Mouse (Mus musculus) small intestine, adult 2 months (tissue): ENCODE results near the gene Taco1. TPM values are rescaled to one million over a fixed set of nuclear protein-coding genes. Genes with fewer than 3 reads are reported as not detected.

Experiments used
- H3K27ac ChIP-seq: fragments of 200-500 bp; 2 replicates; pipeline ENCODE4 v1.5.1; 2012; ENCODE audit warnings: low read depth, low read length, control low read depth, inconsistent platforms; ENCODE audit not compliant: insufficient read depth
- H3K27me3 ChIP-seq: fragments of 200-500 bp; 2 replicates; pipeline ENCODE4 v1.6.1; 2012; ENCODE audit warnings: mild to moderate bottlenecking, moderate library complexity, low read length, inconsistent platforms; ENCODE audit not compliant: control insufficient read depth, insufficient read depth
- H3K36me3 ChIP-seq: fragments of 200-500 bp; 2 replicates; pipeline ENCODE4 v1.6.1; 2012; ENCODE audit warnings: mild to moderate bottlenecking, low read length, control low read depth, inconsistent platforms; ENCODE audit not compliant: control insufficient read depth, insufficient read depth
- H3K4me1 ChIP-seq: fragments of 200-500 bp; 2 replicates; pipeline ENCODE4 v1.6.1; 2012; ENCODE audit warnings: low read length, inconsistent platforms, mixed read lengths; ENCODE audit not compliant: control insufficient read depth, insufficient read depth, insufficient read length
- H3K4me3 ChIP-seq: fragments of 200-500 bp; 2 replicates; pipeline ENCODE4 v1.5.1; 2012; ENCODE audit warnings: low read depth, mild to moderate bottlenecking, control low read depth, inconsistent platforms, low read length, moderate library complexity
- CTCF ChIP-seq: fragments of 200-500 bp; IDR thresholded peaks from 2 replicates; pipeline ENCODE4 v1.5.1; 2012; ENCODE audit warnings: low read depth, mild to moderate bottlenecking, control low read depth, inconsistent platforms, low read length, moderate library complexity, mixed read lengths; ENCODE audit not compliant: insufficient replicate concordance, insufficient read length; ENCODE audit errors: extremely low read depth
- POLR2A ChIP-seq: fragments of 200-500 bp; IDR thresholded peaks from 2 replicates; pipeline ENCODE4 v1.6.1; 2012; ENCODE audit warnings: low read depth, mild to moderate bottlenecking, control low read depth, inconsistent platforms, low read length, moderate library complexity
- WGBS: fragments of 180-500 bp; shearing (Covaris S2); methylation state at CpG from one replicate; pipeline ENCODE4 v1.1.7; 2018; 5-methylcytosine and 5-hydroxymethylcytosine counted together
- polyA plus RNA-seq: library from polyadenylated mRNA; depleted of rRNA; stranded (reverse); fragments of >200 nt; gene quantifications from 2 replicates; pipeline ENCODE4 v1.2.3, GENCODE M21; 2012

Taco1 gene
- polyA plus RNA-seq, 1 experiment, result 8.3 TPM

DNA sequence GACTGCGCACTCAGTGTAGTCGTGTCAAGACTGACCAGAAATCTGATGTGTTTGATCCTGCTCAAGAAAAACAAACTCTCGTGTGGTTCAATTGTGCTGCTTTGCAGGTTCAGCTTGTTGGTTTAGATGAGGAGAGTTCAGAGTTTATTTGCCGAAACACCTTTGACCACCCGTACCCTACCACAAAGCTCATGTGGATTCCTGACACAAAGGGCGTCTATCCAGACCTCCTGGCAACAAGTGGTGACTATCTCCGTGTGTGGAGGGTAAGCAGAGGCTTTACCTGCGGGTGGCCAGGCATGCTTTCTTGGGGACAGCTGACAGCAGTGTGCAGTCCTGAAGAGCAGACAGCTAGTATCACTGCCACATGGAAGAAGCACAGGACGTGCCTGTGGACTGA, 19.3 kb upstream of the Taco1 start:
- Histone ChIP-seq H3K36me3 (peaks cover 30% of the 10 kb centered on the region), H3K27ac (no peak overlapping the region), H3K4me3 (no peak overlapping the region), H3K4me1 (peaks cover 6% of the 10 kb centered on the region; the same call in 1 of the 2 replicates), H3K27me3 (no peaks in the 10 kb centered on the region)
- TF ChIP-seq CTCF, result no peak
- no peak for TF ChIP-seq POLR2A
- WGBS, result 83% methylated on average over 9 of the region's 9 CpGs

DNA sequence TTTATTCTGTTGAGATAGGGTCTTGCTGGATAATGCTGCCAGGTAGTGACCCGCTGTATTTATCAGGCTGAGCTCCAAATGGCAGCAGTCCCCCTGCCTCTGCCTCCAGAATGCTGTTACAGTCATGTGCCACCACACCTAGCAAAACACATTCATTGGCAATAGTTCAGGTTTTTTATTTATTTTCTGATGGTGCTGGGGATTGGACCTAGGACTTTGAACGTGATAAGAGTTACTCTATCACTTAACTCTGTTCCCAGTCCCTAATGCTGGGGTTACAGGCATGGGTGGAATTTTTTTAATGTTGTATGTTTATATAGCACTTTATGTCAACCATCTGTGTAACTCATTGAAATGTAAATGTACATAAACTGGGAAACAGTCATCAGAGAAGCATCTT, 11.9 kb upstream of the Taco1 start:
- WGBS, result 18% methylated on average over 2 of the region's 2 CpGs
- Histone ChIP-seq H3K4me1 (peaks cover 24% of the 10 kb centered on the region), H3K4me3 (no peak overlapping the region), H3K27me3 (no peaks in the 10 kb centered on the region), H3K27ac (peak overlapping the region; percentile 81), H3K36me3 (peaks cover 58% of the 10 kb centered on the region)
- no peak for TF ChIP-seq POLR2A
- no peak for TF ChIP-seq CTCF

- TF ChIP-seq POLR2A, result no peak
- TF ChIP-seq CTCF, result no peak
- H3K27me3 ChIP-seq, result no peaks in the 10 kb centered on the region
- peaks cover 57% of the 10 kb centered on the region for H3K36me3 ChIP-seq
- no peak overlapping the region for H3K4me3 ChIP-seq
- H3K27ac ChIP-seq, result peak overlapping the region; percentile 81
- WGBS, result 92% methylated on average over 8 of the region's 8 CpGs
- H3K4me1 ChIP-seq, result peaks cover 24% of the 10 kb centered on the region
These were observed 11.3 kb upstream of the Taco1 start for GRCm38 (mm10) chr11:106054600-106054999.

GRCm38 (mm10) chr11:106055341-106055740, 10.5 kb upstream of the Taco1 start:
- 54% methylated on average over 6 of the region's 6 CpGs for WGBS
- no peak for TF ChIP-seq POLR2A
- no peak for TF ChIP-seq CTCF
- H3K27ac ChIP-seq, result peak overlapping the region; percentile 81
- peaks cover 54% of the 10 kb centered on the region for H3K36me3 ChIP-seq
- H3K4me1 ChIP-seq, result peaks cover 24% of the 10 kb centered on the region
- H3K4me3 ChIP-seq, result no peak overlapping the region
- H3K27me3 ChIP-seq, result no peaks in the 10 kb centered on the region

DNA sequence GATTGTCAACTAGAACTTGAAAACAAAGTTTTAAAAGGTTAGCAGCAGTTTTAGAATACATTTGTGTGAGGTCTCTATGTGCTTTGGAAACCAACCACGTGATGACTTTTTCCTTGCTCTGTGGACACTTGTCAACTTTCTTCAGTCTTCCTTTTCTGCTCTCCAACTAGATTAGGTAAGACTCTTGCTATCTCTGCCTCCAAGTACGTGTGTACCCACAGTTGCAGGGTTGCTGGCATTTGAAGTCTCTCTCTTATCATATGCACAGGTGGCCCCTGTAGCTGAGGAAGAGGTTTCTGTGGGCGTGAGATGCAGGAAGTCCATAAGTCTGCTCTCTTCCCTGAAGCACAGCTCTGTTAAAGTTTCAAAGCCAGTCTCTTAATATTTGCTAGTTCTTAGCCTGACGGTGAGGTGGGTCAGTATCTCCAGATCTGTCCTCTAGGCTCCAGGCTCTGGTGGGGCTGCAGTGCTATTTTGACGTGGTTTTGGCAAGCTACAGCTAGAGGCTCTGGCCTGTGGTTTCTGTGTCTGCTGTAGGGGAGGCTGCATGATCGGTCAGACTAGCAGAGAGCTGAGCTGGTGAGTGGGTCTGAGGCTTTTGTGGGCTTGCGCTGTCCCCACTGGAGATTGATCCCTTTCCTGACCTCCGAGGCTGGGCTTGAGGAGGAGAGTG, 8.9 kb upstream of the Taco1 start:
- WGBS, result 64% methylated on average over 8 of the region's 8 CpGs
- Histone ChIP-seq H3K4me3 (no peak overlapping the region), H3K4me1 (peaks cover 24% of the 10 kb centered on the region), H3K27ac (peak overlapping the region; percentile 81; the same call in 1 of the 2 replicates), H3K36me3 (peaks cover 43% of the 10 kb centered on the region), H3K27me3 (no peaks in the 10 kb centered on the region)
- TF ChIP-seq CTCF (no peak), POLR2A (no peak)

- no peak overlapping the region for H3K4me3 ChIP-seq
- WGBS, result 82% methylated on average over 8 of the region's 8 CpGs
- peaks cover 34% of the 10 kb centered on the region for H3K36me3 ChIP-seq
- TF ChIP-seq POLR2A, result no peak
- TF ChIP-seq CTCF, result no peak
- H3K27me3 ChIP-seq, result no peaks in the 10 kb centered on the region
- H3K27ac ChIP-seq, result no peak overlapping the region
- H3K4me1 ChIP-seq, result peaks cover 24% of the 10 kb centered on the region
These were observed 7.8 kb upstream of the Taco1 start for GRCm38 (mm10) chr11:106058020-106058419.

- peaks cover 17% of the 10 kb centered on the region for H3K36me3 ChIP-seq
- H3K4me1 ChIP-seq, result peaks cover 11% of the 10 kb centered on the region; the same call in 1 of the 2 replicates
- no peaks in the 10 kb centered on the region for H3K27me3 ChIP-seq
- no peak overlapping the region for H3K4me3 ChIP-seq
- WGBS, result 76% methylated on average over 1 of the region's 1 CpGs
- TF ChIP-seq POLR2A, result no peak
- no peak for TF ChIP-seq CTCF
- no peak overlapping the region for H3K27ac ChIP-seq
These were observed 5.3 kb upstream of the Taco1 start for GRCm38 (mm10) chr11:106060549-106060948.
